Mouse (Mus musculus): ENCODE data around the gene Exosc7. TPM values are rescaled to one million over a fixed set of nuclear protein-coding genes. Genes with fewer than 3 reads are reported as not detected.

Gene Exosc7
- polyA plus RNA-seq, 1 experiment: 20.3 TPM

DNA sequence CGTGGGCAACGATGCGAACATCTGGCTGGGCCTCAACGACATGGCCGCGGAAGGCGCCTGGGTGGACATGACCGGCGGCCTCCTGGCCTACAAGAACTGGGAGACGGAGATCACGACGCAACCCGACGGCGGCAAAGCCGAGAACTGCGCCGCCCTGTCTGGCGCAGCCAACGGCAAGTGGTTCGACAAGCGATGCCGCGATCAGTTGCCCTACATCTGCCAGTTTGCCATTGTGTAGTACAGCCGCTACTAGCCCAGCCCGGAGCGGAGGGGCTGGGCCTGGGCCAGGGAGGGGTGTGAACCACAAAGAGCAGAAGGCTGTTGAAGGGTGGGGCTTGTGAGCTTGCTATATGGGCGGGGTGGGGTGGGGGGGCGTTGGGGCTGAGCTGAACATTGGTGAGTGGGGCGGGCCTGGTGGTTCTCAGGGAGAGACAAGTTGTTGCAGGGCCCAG is 43.9 kb downstream of the Exosc7 start:
- peaks cover 10% of the 10 kb centered on the region for H3K4me1 ChIP-seq (ENCODE audit: control insufficient read depth, insufficient read depth, low read length)

DNA sequence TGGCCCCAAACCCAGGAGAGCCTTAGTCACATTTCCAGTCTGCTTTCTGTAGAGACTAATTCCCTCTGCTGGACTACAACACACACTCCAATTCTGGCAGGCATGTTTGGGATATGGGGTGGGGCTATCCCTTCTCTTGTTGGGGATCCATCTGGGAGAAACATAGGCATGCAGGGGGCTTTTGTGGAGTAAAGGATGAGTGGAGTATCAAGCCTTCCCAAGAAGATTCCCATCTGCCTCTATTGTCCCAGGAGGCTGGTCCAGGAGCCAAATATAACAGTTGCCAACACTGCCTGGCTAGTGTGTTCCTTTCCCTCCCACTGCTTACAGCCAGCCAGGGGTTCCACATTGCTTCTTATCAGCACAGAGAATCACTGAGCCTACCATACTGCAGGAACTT is 44.7 kb downstream of the Exosc7 start:
- no peaks in the 10 kb centered on the region for H3K36me3 ChIP-seq (ENCODE audit: control insufficient read depth, insufficient read depth, low read length)
- H3K27ac ChIP-seq (ENCODE audit: control insufficient read depth, insufficient read depth, low read depth, low read length): no peak overlapping the region
- no peaks in the 10 kb centered on the region for H3K27me3 ChIP-seq (ENCODE audit: control insufficient read depth, insufficient read depth, low read length)
- TF ChIP-seq CTCF (IDR thresholded peaks at IDR 0.05; ENCODE audit: control insufficient read depth, insufficient read depth, insufficient replicate concordance, low read depth, low read length) (no peak), POLR2A (IDR thresholded peaks at IDR 0.05; ENCODE audit: control insufficient read depth, low read depth, low read length) (no peak)
- H3K4me3 ChIP-seq (ENCODE audit: control insufficient read depth, low read depth, low read length): peak overlapping the region; percentile 43
- peaks cover 10% of the 10 kb centered on the region for H3K4me1 ChIP-seq (ENCODE audit: control insufficient read depth, insufficient read depth, low read length)

More for the DNA sequence above, 43.9 kb downstream of the Exosc7 start:
- Histone ChIP-seq H3K27me3 (ENCODE audit: control insufficient read depth, insufficient read depth, low read length) (no peaks in the 10 kb centered on the region), H3K36me3 (ENCODE audit: control insufficient read depth, insufficient read depth, low read length) (no peaks in the 10 kb centered on the region), H3K4me3 (ENCODE audit: control insufficient read depth, low read depth, low read length) (peak overlapping the region; percentile 86), H3K27ac (ENCODE audit: control insufficient read depth, insufficient read depth, low read depth, low read length) (no peak overlapping the region)
- no peak for TF ChIP-seq CTCF (IDR thresholded peaks at IDR 0.05; ENCODE audit: control insufficient read depth, insufficient read depth, insufficient replicate concordance, low read depth, low read length)
- TF ChIP-seq POLR2A (IDR thresholded peaks at IDR 0.05; ENCODE audit: control insufficient read depth, low read depth, low read length): peak; percentile 53; the same call in 1 of the 2 replicates

DNA sequence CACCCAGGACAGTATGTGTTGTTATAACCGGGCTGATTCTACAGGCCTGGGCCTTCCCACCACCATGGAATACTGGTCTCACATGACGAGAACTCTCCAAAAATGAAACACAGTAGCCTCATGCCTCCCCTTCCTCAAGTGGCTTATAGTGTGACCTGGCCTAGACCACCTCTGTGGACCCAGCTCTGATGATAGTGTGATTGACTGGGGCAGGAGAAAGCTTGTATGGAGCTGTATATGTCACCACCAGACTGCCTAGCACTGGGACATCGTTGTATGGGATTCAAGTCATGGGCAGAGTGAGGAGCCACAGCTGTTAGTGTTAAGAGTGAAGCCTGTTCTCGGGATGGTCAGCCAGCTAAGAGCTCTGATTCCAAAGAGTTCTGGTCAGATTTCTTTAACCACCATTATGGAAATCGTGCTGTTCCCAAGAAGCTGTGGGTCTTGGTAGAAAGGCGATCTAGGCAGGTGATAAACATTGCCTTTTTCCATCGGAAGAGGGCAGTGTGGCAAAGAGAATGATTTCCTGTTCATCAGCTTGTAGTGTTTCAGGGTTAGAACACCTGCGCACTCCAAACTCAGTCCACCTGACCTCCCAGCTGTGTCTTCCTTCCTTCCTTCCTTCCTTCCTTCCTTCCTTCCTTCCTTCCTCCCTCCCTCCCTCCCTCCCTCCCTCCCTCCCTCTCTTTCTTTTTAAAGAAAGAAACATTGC is 45.3 kb downstream of the Exosc7 start:
- Histone ChIP-seq H3K4me1 (ENCODE audit: control insufficient read depth, insufficient read depth, low read length) (peaks cover 10% of the 10 kb centered on the region), H3K4me3 (ENCODE audit: control insufficient read depth, low read depth, low read length) (peak overlapping the region; percentile 43; the same call in 1 of the 2 replicates), H3K27me3 (ENCODE audit: control insufficient read depth, insufficient read depth, low read length) (no peaks in the 10 kb centered on the region), H3K27ac (ENCODE audit: control insufficient read depth, insufficient read depth, low read depth, low read length) (no peak overlapping the region), H3K36me3 (ENCODE audit: control insufficient read depth, insufficient read depth, low read length) (no peaks in the 10 kb centered on the region)
- TF ChIP-seq CTCF (IDR thresholded peaks at IDR 0.05; ENCODE audit: control insufficient read depth, insufficient read depth, insufficient replicate concordance, low read depth, low read length) (no peak), POLR2A (IDR thresholded peaks at IDR 0.05; ENCODE audit: control insufficient read depth, low read depth, low read length) (no peak)

DNA sequence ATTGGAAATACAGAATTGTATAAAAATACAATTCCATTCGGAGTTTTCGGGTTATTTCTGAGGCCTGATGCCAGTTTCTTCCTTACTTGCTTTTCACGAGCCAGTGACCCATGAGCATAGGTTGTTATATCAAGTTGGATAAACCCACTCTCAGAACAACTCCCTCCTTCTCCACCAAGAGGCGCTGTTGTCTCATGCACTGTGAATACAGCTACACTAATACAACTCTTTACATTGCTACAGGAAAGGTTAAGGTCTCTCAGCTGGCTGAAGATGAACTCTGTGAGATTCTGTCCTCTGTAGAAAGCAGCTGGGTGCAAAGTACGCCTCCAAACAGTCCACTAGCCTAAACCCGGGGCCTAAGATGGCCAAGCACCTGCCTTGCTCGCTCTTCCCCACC is 46.3 kb downstream of the Exosc7 start:
- TF ChIP-seq CTCF (IDR thresholded peaks at IDR 0.05; ENCODE audit: control insufficient read depth, insufficient read depth, insufficient replicate concordance, low read depth, low read length) (peak; percentile 34; the same call in 1 of the 2 replicates), POLR2A (IDR thresholded peaks at IDR 0.05; ENCODE audit: control insufficient read depth, low read depth, low read length) (no peak)
- no peaks in the 10 kb centered on the region for H3K27me3 ChIP-seq (ENCODE audit: control insufficient read depth, insufficient read depth, low read length)
- H3K27ac ChIP-seq (ENCODE audit: control insufficient read depth, insufficient read depth, low read depth, low read length): no peak overlapping the region
- no peak overlapping the region for H3K4me3 ChIP-seq (ENCODE audit: control insufficient read depth, low read depth, low read length)
- no peaks in the 10 kb centered on the region for H3K36me3 ChIP-seq (ENCODE audit: control insufficient read depth, insufficient read depth, low read length)
- H3K4me1 ChIP-seq (ENCODE audit: control insufficient read depth, insufficient read depth, low read length): peaks cover 10% of the 10 kb centered on the region

DNA sequence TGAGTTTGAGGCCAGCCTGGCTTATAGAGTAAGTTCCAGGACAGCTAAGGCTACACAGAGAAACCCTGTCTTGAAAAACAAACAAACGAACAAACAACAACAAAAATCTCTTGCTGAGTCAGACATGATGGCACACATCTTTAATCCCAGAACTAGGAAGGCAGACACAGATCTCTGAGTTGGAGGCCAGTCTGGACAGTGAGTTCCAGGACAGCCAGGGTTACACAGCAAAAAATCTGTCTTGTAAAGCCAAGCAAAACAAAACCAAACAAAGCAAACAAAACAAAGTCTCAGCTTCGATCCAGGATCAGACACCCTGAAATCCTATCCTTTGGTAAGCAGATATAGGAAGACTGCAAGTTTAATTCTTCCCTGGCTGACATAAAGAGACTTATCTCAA is 48.8 kb downstream of the Exosc7 start:
- Histone ChIP-seq H3K4me1 (ENCODE audit: control insufficient read depth, insufficient read depth, low read length) (peaks cover 4% of the 10 kb centered on the region), H3K27me3 (ENCODE audit: control insufficient read depth, insufficient read depth, low read length) (no peaks in the 10 kb centered on the region), H3K4me3 (ENCODE audit: control insufficient read depth, low read depth, low read length) (no peak overlapping the region), H3K27ac (ENCODE audit: control insufficient read depth, insufficient read depth, low read depth, low read length) (no peak overlapping the region), H3K36me3 (ENCODE audit: control insufficient read depth, insufficient read depth, low read length) (no peaks in the 10 kb centered on the region)
- TF ChIP-seq POLR2A (IDR thresholded peaks at IDR 0.05; ENCODE audit: control insufficient read depth, low read depth, low read length): no peak

DNA sequence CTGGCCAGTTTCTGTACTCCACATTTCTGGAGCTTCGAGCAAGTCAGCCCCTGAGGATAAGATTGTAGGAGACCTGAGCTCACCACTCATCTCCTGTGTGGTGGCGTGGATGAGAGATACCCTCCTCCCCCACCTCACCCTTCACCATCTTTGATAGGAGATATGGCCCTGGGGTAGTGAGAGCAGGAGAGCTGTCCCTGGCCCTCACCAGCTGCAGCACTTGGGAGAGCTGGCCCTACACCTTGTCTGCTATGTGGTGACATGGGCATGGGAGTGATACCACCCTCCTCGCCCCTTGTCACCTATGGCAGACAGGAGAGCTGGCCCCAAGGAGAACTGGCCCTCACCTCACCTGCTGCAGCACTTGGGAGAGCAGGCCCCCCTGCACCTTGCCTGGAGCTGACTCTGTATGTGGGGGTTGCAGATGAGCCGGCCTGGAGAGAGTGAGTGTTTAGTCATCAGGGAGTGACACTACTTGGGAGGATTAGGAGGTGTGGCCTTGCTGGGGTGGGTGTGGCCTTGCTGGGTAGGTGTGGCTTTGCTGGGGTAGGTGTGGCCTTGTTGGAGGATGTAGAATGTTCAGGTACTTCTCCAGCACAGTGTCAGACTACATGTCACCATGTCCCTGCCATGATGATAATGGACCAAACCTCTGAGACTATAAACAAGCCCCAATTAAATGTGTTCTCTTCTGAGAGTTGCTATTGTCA is 50.1 kb downstream of the Exosc7 start:
- Histone ChIP-seq H3K4me3 (ENCODE audit: control insufficient read depth, low read depth, low read length) (no peak overlapping the region), H3K36me3 (ENCODE audit: control insufficient read depth, insufficient read depth, low read length) (no peaks in the 10 kb centered on the region), H3K4me1 (ENCODE audit: control insufficient read depth, insufficient read depth, low read length) (no peaks in the 10 kb centered on the region), H3K27me3 (ENCODE audit: control insufficient read depth, insufficient read depth, low read length) (no peaks in the 10 kb centered on the region), H3K27ac (ENCODE audit: control insufficient read depth, insufficient read depth, low read depth, low read length) (no peak overlapping the region)
- no peak for TF ChIP-seq POLR2A (IDR thresholded peaks at IDR 0.05; ENCODE audit: control insufficient read depth, low read depth, low read length)

DNA sequence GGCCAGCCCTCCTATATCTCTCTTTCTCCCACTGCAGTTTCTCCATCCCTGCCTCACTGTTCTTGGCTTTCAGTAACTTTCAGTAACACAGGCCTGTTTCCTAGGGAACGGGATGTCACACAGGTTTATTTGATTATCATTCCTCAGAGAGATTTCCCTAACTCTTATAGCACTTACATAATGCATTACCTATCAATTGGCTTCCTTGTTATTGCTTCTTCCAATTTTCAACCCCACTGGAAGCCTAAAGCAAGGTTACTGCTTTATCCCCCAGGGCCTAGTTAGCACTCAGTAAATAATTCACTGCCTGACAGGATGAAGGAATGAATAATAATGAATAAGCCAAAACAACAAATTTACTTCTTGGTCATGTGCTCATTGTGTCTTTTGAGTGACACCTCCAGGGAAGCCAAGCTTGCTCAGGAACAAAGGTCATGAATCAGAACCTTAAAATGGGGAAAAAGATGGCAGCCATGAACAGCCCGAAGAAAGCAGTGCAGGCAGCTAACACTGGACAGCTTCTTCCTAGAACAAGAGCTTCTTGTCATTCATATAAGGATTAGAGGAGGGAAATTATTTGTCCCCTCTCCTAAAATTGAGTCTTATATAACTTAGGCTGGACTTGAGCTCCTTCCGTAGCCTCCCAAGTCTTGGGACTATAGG is 52.9 kb downstream of the Exosc7 start:
- Histone ChIP-seq H3K27ac (ENCODE audit: control insufficient read depth, insufficient read depth, low read depth, low read length) (no peak overlapping the region), H3K27me3 (ENCODE audit: control insufficient read depth, insufficient read depth, low read length) (no peaks in the 10 kb centered on the region), H3K4me1 (ENCODE audit: control insufficient read depth, insufficient read depth, low read length) (no peaks in the 10 kb centered on the region), H3K4me3 (ENCODE audit: control insufficient read depth, low read depth, low read length) (no peak overlapping the region), H3K36me3 (ENCODE audit: control insufficient read depth, insufficient read depth, low read length) (no peaks in the 10 kb centered on the region)
- TF ChIP-seq CTCF (IDR thresholded peaks at IDR 0.05; ENCODE audit: control insufficient read depth, insufficient read depth, insufficient replicate concordance, low read depth, low read length): no peak
- no peak for TF ChIP-seq POLR2A (IDR thresholded peaks at IDR 0.05; ENCODE audit: control insufficient read depth, low read depth, low read length)
